Mouse (Mus musculus) liver, adult 2 months (tissue): Measurements from ENCODE around the gene Cdhr2. TPM values are rescaled to one million over a fixed set of nuclear protein-coding genes. Genes with fewer than 3 reads are reported as not detected.

Experiments
- DNase-seq: peaks from one replicate; pipeline ENCODE4 v3.0.0-alpha.2; 2011; ENCODE audit warnings: low read depth, low spot score; ENCODE audit errors: extremely low read depth
- H3K27ac ChIP-seq: fragments of 200-500 bp; replicated peaks from 2 replicates; pipeline ENCODE4 v1.5.1; 2012; ENCODE audit warnings: low read depth, mild to moderate bottlenecking, control low read depth, inconsistent platforms, low read length; ENCODE audit not compliant: insufficient read depth
- H3K27me3 ChIP-seq: fragments of 200-500 bp; 2 replicates; pipeline ENCODE4 v1.6.1; 2012; ENCODE audit warnings: mild to moderate bottlenecking, moderate library complexity, low read length, inconsistent platforms; ENCODE audit not compliant: control insufficient read depth, insufficient read depth
- H3K36me3 ChIP-seq: fragments of 200-500 bp; 2 replicates; pipeline ENCODE4 v1.6.1; 2012; ENCODE audit warnings: low read length, inconsistent platforms; ENCODE audit not compliant: control insufficient read depth, insufficient read depth
- H3K4me1 ChIP-seq: fragments of 200-500 bp; 2 replicates; pipeline ENCODE4 v1.6.1; 2011; ENCODE audit warnings: low read length; ENCODE audit not compliant: control insufficient read depth, insufficient read depth
- H3K4me3 ChIP-seq: fragments of 200-500 bp; 2 replicates; pipeline ENCODE4 v1.5.1; 2011; ENCODE audit warnings: low read depth, mild to moderate bottlenecking, control low read depth, low read length, moderate library complexity; ENCODE audit not compliant: insufficient read depth
- H3K79me2 ChIP-seq: fragments of 200-500 bp; 2 replicates; pipeline ENCODE4 v1.6.1; 2012; ENCODE audit warnings: inconsistent platforms, mild to moderate bottlenecking, low read length, moderate library complexity; ENCODE audit not compliant: control insufficient read depth, insufficient read depth
- H3K9ac ChIP-seq: fragments of 200-500 bp; 2 replicates; pipeline ENCODE4 v1.6.1; 2012; ENCODE audit warnings: low read depth, mild to moderate bottlenecking, control low read depth, inconsistent platforms, low read length
- CTCF ChIP-seq: fragments of 200-500 bp; IDR thresholded peaks from 2 replicates; pipeline ENCODE4 v1.5.1; 2011; ENCODE audit warnings: low read depth, low read length, control low read depth
- POLR2A ChIP-seq: fragments of 200-500 bp; IDR thresholded peaks from 2 replicates; pipeline ENCODE4 v1.6.1; 2011; ENCODE audit warnings: low read length, control low read depth; ENCODE audit not compliant: insufficient read depth; ENCODE audit errors: extremely low read depth
- WGBS: fragments of 180-500 bp; shearing (Covaris S2); methylation state at CpG from one replicate; pipeline ENCODE4 v1.1.7; 2018; 5-methylcytosine and 5-hydroxymethylcytosine counted together
- polyA plus RNA-seq: library from polyadenylated mRNA; depleted of rRNA; stranded (reverse); fragments of >200 nt; gene quantifications from 2 replicates; pipeline ENCODE4 v1.2.3, GENCODE M21; 2012
- total RNA-seq: library from RNA; depleted of rRNA; stranded (reverse); fragments of >200 nt; gene quantifications from 2 replicates; pipeline ENCODE4 v1.2.3, GENCODE M21; 2014

Cdhr2 gene
- total and polyA plus RNA-seq, 2 experiments: under 0.01 to 0.18 TPM

DNA sequence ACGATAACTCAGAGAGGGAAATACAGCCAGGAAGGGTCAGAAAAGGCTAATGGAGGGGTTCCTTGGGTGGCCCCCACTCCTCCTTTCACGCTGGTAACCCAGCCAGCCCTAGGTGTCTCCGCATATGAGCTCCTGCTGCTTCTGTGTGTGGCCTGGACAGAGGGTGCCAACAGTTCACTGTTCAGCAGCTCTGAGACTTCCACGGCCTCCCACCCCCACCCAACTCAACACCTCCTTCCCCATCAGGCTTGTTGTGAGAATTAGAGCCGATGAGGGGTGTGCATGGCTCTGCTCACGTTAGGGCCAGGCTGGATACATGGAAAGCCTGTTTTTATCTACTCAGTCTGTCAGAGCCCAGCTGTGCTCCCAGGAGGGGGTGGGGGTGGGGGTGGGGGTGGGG is 44.8 kb downstream of the Cdhr2 start:
- Histone ChIP-seq H3K4me3 (no peak overlapping the region), H3K27me3 (peaks cover 6% of the 10 kb centered on the region), H3K4me1 (no peaks in the 10 kb centered on the region), H3K36me3 (no peaks in the 10 kb centered on the region), H3K27ac (no peak overlapping the region), H3K9ac (no peak overlapping the region), H3K79me2 (no peaks in the 10 kb centered on the region)
- WGBS: 52% methylated on average over 6 of the region's 6 CpGs
- TF ChIP-seq POLR2A: no peak
- TF ChIP-seq CTCF: no peak
- DNase-seq: no peak

DNA sequence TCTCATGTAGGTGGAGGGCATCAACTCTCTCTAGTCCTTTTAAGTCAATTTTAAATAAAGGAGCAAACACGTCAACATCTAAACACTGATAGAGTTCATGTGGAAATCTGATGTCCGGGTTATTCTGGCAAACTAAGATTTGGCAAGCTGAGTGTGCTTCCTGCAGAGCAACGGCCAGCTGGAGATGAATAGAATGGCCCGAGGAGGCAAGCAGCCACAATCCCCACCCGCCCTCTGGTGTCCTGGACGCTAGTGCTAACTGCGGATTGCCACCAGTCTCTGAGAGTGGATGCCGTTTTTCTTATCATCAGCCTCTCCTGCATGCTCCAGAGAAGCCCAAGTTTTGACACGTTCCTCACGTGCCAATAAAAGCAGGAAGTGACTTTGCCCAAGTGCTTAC is 45.6 kb downstream of the Cdhr2 start:
- no peak overlapping the region for H3K27ac ChIP-seq
- TF ChIP-seq POLR2A (no peak), CTCF (no peak)
- peaks cover 6% of the 10 kb centered on the region for H3K27me3 ChIP-seq
- no peak overlapping the region for H3K4me3 ChIP-seq
- WGBS: 43% methylated on average over 10 of the region's 10 CpGs
- no peak overlapping the region for H3K9ac ChIP-seq
- DNase-seq: no peak
- H3K4me1 ChIP-seq: no peaks in the 10 kb centered on the region
- H3K36me3 ChIP-seq: no peaks in the 10 kb centered on the region
- no peaks in the 10 kb centered on the region for H3K79me2 ChIP-seq

DNA sequence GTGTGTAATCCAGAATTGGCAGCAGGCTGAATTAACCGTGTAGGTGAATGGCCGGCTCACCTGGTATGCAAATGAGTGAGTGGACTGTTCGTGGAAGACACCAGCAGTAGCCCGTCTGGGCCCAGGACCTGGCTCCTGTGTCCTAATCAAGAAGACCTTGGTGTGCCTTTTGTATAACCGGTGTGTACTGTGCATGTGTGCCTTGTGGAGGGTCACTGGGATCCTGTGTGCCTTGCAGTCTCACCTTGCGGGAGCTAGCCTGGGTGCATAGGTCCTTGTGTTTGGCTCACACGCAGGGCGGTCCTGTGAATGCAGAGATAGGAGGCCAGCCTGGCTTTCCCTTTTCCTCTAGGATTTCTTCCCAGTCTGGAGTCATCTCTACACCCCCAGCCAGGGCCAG is 46.9 kb downstream of the Cdhr2 start:
- no peak for DNase-seq

DNA sequence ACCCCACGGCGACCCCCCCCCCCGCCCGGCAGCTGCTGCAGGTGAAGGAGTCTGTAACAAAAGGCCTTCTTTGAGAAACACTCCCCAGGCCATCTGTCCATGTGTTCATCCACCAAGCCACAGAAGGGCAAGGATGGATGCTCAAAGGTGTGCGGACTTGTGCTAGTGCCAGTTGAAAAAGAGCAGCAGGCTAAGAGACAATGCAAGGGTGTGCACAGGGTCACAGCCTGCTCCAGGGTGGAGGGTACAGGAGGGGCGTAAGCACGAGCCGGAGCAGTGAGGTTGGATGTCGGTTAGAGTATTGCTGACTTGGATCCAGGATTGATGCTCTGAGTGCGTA is 47.4 kb downstream of the Cdhr2 start:
- no peak for TF ChIP-seq CTCF
- TF ChIP-seq POLR2A: no peak
- peaks cover 6% of the 10 kb centered on the region for H3K27me3 ChIP-seq
- WGBS: 49% methylated on average over 10 of the region's 10 CpGs
- H3K9ac ChIP-seq: no peak overlapping the region
- no peak for DNase-seq
- no peak overlapping the region for H3K4me3 ChIP-seq
- H3K79me2 ChIP-seq: no peaks in the 10 kb centered on the region
- H3K4me1 ChIP-seq: no peaks in the 10 kb centered on the region
- H3K27ac ChIP-seq: no peak overlapping the region
- H3K36me3 ChIP-seq: no peaks in the 10 kb centered on the region

More for the DNA sequence above, 46.9 kb downstream of the Cdhr2 start:
- 75% methylated on average over 8 of the region's 8 CpGs for WGBS
- Histone ChIP-seq H3K4me1 (no peaks in the 10 kb centered on the region), H3K9ac (no peak overlapping the region), H3K36me3 (no peaks in the 10 kb centered on the region), H3K27me3 (peaks cover 6% of the 10 kb centered on the region), H3K4me3 (no peak overlapping the region), H3K27ac (no peak overlapping the region), H3K79me2 (no peaks in the 10 kb centered on the region)
- TF ChIP-seq CTCF: no peak
- TF ChIP-seq POLR2A: no peak

DNA sequence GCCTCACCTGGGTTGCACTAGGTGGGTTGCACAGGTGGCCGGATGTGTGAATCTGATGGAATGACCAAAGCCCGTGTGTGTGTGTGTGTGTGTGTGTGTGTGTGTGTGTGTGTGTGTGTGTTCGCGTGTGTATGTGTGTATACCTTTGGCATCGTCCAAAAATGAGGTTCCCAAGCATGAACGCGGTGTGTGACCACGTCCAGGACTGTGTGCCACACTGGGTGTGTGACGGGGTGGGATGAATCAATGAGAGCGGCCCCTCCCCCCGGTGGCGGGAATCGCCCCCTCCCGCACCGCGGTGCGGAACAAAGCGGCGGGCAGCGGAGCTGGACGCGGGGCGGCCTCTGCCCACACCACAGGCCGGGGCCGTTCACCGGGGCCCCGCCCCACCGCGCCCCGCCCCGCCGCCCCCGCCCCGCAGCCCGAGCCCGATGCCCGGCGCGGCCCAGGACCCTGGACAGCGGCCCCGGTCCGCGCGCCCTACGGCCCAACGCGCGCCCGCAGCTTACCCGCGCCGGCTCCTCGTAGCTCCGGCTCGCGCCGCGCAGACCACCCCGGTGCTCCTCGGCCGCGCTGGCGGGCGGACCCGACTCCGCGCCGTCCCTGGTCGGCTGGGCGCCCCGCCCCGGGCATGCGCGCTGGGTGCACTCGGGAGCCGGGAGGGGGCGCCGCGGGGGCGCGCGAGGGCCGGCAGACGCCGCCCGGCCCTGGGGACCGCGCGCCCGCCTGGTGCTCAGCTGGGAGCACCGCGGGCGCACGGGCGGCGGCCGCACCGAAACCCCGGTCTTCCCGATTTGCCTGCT is 48.0 kb downstream of the Cdhr2 start:
- TF ChIP-seq CTCF: no peak
- TF ChIP-seq POLR2A: no peak
- Histone ChIP-seq H3K9ac (no peak overlapping the region), H3K4me3 (no peak overlapping the region), H3K36me3 (no peaks in the 10 kb centered on the region), H3K79me2 (no peaks in the 10 kb centered on the region), H3K4me1 (no peaks in the 10 kb centered on the region), H3K27me3 (peaks cover 6% of the 10 kb centered on the region), H3K27ac (no peak overlapping the region)
- DNase-seq: no peak
- 3% methylated on average over 93 of the region's 100 CpGs for WGBS

DNA sequence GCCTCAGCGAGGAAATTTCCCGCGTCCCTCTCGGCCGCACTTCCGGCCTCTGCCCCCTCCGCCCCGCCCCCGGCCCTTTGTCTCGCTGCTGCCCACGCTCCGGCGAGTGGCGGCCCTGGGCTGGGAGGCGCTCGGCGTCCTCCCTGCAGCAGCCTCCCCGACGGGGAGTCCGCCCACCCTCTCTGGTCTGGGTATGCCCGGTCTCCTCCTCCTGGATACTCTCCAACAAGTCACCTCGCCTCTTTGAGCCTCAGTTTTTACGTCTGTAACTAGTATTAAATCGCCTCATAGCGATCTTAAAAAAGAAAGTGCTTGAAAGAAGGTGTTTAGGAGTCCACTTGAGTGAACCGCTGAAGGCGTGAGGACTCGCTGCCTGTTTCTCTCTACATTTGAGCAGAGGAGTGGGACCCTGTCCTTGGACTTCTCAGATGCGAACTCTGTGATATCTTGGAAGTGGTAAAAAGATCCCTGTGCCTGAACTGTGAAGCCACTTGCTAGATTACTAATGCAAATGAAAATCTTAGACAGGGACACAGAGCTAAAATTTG is 48.7 kb downstream of the Cdhr2 start, which contains the start of gene Gprin1:
Gene Gprin1 (minus strand): TSS at position 11 of the 548 bp plus-strand sequence.
- peaks cover 6% of the 10 kb centered on the region for H3K27me3 ChIP-seq
- TF ChIP-seq CTCF (no peak), POLR2A (no peak)
- no peak within 1 kb of the TSS for H3K27ac ChIP-seq
- WGBS: 6% methylated on average over 29 of the region's 29 CpGs
- H3K79me2 ChIP-seq: no peaks in the 10 kb centered on the region
- H3K9ac ChIP-seq: no peak within 1 kb of the TSS
- H3K4me1 ChIP-seq: no peaks in the 10 kb centered on the region
- no peaks in the 10 kb centered on the region for H3K36me3 ChIP-seq
- no peak for DNase-seq
- H3K4me3 ChIP-seq: no peak within 1 kb of the TSS
